Mouse (Mus musculus): Measurements from ENCODE around the gene Ly9.

Ly9 gene

DNA sequence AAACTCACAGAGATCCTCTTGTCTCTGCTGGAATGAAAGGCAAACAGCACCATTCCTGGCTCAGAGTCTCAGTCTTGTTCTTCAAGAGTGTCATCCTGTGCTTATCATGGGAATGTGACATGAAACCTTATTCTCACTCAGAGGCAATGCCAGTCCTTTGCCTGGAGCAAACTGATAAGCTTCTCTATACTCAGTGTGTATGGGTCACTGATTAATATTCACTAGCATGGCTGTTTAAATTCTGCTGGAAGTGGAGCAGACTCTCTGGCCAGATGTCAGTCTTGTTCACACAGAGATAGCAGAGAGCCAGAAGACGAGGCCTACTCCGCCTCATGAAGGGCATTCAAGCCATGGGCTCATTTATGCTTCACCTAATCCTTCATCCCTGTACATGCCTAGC, 22.6 kb downstream of the Ly9 start:
- DNase-seq (ENCODE audit: low spot score): no peak

DNA sequence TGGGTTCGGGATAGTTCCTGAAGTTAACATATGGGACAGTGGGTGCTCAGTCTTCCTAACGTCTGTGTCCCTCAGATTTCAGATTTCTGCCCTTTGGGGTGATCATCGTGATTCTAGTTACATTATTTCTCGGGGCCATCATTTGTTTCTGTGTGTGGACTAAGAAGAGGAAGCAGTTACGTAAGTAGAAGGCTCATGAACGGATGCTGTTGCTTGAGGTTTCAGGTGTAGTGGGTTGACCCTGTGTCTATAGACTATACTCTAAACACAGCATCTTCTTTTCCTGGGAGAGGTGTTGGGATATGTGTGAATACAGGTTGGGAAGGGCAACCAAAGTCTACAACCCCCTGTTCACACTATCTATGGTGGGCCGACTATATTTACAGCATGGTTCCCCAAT, 30.0 kb downstream of the Ly9 start:
- DNase-seq (ENCODE audit: low spot score): no peak

DNA sequence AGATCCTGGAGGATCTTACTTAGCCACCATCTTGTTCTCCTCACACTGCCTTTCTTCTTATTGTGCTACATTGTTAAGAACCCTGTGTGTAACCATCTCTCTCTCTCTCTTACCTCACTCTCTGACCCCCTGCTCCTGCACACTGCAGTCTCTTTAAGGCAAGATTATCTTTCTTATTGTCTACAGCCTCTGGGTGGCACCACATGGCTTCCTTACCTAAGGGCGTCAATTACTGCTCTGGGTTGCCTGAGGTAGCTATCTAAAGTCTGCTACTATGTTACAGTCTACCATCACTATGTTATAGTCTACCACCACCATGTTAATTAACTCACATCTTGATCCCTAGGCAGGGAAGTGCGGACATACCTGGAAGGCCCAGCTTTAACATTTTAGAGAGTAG, 38.8 kb downstream of the Ly9 start:
- no peak for DNase-seq (ENCODE audit: low spot score)

DNA sequence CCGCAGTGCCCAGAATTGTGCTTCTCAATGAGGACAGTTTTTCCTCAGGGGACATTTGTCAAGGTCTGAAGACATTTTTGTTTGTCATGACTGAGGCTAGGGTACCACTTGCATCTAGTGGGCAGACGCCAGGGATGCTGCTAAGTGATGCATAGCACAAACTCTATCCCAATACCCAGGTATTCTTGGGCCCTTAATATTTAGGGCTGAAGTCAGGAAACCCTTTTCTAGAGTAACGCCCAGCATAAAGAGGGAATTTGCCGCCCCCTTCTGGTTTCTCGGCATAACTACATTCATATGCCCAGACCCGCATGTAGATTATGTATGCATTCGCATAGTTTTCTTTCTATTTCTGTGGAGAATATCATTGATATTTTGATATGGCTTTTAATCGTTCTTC, 40.4 kb downstream of the Ly9 start:
- DNase-seq (ENCODE audit: low spot score): peak; percentile 58

DNA sequence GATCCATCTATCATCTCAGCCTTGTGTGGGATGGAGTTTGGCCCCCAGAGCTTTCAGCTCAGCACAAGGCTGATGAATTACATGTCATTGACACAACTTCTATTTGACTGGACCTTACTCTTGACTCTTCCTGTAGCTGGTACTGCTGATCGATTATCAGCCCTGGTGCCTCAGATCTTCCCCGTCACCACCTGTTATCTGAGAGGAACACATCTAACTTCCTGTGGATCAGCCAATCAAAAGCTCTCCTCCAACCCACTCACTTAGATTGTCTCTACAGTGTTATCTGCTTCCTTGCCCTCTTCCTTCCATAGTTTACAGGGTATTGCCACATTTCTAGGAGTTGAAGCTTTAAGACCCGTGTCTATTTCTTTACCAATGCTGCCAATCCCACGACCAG, 41.3 kb downstream of the Ly9 start:
- DNase-seq (ENCODE audit: low spot score): no peak

DNA sequence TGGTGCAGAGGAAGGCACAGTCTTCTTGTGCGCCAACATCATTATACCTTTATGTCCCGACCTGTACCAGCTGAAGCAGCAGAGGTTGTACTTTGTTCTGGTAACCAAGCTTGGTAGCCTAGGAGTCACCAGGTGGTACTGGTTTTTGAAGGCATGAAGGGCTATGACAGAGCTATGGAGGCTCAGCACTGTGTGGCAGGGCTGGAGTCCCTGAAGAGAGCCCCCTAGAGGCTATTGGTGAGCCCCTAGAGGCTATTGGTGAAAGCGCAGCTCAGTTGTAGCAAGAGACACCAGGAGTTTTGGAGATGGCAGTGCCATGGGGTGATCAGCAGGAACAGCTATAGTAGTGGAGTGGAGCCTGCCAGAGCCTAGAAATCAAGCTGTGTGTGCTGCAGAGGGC, 43.0 kb downstream of the Ly9 start:
- no peak for DNase-seq (ENCODE audit: low spot score)

DNA sequence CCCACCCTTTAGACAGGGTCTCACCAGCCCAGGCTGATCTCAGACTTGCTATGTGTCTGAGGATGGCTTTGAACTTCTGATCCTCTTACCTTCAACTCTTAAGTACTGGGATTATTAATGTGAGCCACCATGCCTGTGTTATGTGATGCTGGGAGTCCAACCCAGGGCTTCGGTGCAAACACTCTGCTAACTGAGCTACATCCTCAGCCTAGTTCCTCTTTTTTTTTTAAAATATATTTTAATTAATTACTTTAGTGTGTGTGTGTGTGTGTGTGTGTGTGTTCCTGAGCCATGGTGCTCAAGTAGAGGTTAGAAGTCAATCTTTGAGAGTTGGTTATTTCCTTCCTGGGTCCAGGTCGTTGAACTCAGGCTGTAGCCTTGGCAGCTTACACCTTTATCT, 44.2 kb downstream of the Ly9 start:
- no peak for DNase-seq (ENCODE audit: low spot score)

DNA sequence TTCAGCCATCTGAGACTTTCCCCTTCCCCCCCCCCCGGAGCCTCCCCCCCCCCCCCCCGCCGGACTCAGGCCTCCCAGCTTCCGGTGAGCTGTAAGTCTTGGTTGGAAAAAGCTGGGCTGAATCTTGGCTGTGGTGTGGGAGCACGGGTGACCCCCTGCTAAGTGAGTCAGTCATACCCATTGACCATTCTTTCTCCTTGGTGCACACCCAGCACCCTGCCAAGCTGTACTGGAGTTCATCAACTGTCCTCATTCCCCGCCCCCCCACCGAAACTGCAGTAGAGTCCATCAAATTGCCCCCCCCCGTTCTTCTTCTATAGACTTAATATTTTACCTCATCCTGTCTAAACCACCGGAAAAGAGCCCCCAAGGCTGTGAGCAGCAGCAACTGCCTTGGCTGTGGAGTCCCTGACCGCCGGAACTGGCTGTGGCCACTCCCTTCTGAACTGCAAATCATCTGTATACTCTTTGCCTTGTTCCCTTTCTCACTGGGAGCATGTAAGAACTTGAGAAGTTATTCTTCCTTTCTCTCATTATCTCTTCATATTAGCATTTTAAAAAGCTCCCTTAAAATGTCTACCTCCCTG, 45.5 kb downstream of the Ly9 start:
- DNase-seq (ENCODE audit: low spot score): no peak

DNA sequence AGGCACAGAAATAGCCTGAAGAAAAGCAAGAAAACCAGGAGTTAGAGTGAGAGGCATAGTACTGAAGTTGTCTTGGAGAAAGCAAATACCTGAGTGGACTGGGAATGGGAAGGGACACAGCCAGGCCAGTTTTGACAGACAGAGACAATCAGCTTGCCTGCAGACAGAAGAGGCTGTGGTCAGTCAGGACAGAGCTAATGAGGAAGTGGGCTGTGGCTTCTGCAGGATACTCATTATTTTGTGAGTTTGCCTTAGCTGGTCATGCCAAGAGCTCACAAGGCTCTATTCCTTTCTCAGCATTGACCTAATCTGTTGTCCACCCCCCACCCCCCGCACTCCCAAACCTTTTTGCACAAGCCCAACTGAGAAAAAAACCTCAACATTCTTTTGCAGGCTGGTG, 46.0 kb downstream of the Ly9 start:
- no peak for DNase-seq (ENCODE audit: low spot score)

DNA sequence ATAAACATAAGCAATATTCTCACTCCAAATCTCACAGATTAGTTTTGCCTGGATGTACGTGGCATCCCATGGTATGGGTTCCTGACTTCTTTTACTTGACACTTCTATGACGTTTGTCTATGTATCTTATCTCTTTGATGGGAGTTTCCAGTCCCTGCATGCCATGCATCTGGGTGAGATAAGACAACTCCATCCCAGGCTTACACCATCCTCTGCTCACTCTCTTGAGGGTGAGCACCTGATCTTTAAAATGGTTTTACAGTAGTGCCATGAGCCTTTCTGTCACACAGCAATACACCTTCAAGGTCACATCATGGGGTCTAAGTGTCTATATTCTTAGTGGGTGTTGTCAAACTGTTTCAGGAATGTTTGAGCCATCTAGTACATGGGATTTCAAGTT, 46.9 kb downstream of the Ly9 start:
- DNase-seq (ENCODE audit: low spot score): no peak

DNA sequence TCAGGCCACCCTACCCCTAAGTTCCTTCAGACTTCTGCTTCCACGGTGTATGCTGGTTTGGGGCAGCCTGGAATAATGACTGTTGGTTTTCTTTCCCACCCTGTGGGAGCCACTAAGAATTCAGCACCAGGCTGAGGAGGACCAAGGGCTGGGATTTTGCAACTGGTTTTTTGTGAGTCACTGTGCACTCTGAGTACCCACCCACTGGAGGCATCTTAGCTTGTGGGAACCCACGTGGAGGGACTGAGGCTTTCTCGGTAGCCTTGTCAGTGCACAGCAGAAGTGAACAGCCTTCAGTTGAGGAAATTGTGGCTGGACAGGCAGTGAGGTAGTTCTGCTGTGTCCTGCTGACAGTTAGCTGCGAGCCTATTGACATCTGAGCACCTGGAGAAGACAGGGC, 48.3 kb downstream of the Ly9 start, which contains the start of gene Cd244a:
Cd244a (plus strand) TSS at position 296 of the 400 bp plus-strand sequence.
- DNase-seq (ENCODE audit: low spot score): no peak

DNA sequence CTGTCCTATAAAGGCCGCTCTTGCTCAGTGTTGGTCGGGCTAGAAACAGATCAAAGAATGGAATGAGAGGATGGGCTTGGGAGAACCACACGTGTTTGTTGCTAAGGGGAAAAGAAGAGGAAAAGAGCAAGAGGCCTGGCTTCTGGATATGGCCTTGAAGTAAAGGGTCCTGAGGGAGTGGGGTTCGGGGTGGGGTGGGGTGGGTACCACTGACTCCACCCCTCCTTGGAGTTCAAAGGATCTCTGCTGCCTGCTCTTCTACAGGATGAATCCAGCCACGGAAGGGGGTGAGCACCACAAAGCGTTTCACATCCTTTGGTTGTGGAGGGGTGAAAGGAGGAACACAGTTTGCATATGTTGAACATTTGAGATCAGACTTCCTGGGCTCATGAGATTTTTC, 48.8 kb downstream of the Ly9 start:
- no peak for DNase-seq (ENCODE audit: low spot score)

DNA sequence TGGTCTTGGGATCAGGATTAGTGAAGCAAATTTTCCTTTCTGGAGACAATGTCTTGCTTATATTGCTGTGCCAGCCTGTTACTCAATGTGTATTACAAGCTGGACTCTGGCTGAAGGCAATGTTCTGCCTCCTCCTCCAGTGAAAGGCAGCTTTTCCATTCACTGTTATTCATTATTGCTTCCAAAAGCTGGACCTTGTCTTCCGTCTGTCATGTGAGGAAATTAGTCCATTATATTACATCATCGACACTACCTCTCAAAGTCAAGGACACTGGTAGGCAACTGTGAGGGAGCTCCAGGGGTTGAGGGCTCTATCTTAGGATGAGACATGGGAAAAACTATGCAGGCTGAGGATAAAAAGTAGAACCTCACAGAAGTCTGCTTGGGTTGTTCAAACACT, 50.8 kb downstream of the Ly9 start:
- no peak for DNase-seq (ENCODE audit: low spot score)

DNA sequence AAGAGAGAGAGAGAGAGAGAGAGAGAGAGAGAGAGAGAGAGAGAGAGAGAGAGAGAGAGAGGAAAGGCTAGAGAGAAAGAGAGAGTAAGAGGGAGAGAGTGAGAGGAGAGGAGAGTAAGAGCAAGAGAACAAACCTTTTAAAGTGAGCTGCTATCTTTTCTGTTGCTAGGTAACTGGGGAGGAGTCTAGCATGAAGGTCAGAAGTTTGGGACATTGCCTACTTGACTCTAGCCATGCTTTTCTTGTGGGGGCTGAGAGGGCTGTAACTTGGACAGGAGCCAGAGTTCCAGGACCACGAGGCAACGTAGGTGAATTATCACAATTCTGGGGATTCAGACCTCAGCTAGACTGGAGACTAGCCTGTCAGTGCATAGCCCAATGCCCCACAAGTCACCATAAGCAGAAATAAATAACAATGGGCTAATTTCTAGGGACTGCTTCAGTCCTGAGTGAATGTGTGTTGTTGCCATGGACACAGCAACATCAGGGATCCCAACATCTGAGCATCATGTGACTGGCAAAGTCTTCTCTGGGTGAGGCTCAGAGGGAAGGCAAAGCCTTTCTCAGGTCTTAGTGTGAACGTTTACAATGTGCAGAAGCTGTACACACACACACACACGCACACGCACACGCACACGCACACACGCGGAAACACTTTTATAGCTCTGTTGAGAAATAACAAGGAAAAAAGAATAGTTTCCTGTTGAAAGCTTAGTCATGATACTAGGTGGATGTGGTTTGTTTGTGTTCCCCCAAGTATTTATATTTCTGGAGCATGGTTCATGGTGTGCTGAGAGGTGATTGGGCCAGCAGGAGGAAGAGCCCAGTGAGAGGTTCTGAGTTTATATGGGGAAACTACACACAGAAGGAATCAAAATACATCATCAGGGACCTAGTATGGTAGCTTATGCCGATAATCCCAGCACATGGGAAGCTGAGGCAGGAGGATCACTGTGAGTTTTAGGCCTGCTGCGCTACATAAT, 53.6 kb downstream of the Ly9 start:
- DNase-seq (ENCODE audit: low spot score): no peak

DNA sequence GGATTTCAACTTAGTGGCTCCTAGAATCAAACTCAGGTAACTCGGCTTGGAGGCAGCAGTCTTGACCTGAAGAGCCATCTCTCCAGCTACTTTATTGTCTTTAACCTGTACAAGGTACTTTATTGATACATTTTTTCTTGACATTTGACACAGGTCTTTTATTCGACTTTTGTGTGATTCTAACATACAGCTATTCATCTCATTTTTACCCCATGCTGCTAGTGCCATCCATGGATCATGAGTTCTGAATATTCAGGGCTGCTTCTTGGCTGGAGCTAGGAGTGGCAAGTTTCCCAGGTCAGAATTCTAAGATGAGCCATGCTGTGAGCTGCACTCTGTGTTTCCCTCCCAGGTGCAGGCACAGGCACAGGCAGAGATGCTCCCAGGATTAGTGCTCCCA, 55.0 kb downstream of the Ly9 start:
- no peak for DNase-seq (ENCODE audit: low spot score)

DNA sequence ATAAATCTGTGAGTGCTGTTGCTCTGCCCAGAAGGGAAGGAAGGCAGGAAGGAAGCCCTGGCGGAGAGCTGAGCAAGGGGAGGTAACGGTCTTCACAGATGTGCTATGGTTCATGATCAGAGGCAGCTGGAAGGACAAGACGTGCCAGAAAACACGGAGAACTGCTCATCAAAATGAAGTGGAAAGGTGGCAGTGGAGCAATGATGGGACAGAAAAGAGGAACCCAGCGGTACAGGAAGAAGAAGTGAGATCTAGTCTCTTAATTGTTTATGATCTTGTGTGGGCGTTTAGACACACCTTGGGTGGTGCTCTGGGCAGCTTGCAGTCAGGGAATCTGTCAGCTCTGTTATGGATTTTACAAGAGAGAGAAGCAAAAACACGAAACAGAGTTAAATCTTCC, 55.9 kb downstream of the Ly9 start:
- DNase-seq (ENCODE audit: low spot score): no peak

DNA sequence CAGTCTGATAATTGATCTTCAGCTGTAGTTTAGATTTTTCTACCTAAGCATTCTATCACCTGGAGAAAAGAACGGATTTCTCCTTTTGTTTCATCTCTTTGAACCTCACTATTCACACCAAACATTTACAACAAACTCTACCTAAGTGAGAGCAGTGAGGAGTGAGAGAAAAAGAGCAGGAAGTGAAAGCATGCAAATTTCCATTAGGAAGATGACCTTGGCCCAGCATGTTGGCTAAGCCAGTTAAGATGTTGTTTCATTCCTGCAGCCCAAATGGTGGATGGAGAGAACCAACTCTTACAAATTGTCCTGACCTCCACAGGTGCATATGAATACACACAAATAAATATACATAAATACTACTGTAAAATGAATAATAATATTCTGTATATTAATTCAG, 66.5 kb downstream of the Ly9 start:
- no peak for DNase-seq (ENCODE audit: low spot score)
